ENCODE assay signal across 8 mouse cellular contexts in the genomic region with DNA sequence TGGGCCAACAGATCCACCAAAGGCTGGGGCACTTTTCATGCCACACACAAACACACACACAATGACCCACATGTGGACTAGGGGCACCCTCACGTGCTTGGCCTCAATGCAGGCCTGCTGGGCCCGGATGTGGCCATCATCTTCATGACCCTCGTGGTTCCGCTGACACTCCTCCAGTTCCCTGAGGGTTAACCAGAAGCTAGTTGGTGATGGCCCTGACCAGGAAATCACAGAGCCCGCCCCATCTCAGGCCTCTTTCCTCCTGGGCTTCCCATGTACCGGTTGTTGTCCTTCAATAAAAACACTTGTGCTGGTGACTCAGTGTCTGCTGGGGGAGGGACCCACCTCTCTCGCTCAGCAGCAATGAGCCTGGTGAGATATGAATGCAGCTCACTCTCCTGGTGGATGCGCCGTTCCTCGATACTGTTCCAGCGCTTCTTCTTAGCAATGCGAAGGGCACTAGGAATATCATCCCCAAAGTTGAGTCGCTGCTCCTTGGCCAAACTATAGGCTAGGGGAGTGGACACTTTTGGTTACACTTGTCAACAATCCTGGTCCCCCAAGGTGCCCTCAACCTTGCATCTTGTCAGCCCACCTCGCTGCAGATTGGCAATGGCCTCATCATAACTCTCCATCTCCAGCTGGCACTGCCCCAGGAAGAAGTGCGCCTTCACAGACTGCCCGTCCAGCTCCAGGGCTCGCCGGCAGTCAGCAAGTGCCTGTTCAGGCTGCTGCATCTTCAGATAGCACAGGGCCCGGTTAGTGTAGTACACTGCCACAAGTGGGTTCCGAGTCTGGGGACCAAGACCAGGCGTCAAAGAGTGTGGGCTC. TPM values are rescaled to one million over a fixed set of nuclear protein-coding genes. Genes with fewer than 3 reads are reported as not detected.
DNase-seq lines count a peak whose midpoint lies in the region; ATAC-seq and TF ChIP-seq lines count a peak whose summit lies in the region.

No protein-coding gene starts in this region.

- WGBS in bone marrow, adult 2 months: 51% methylated on average over 21 of the region's 21 CpGs
- 48% methylated on average over 21 of the region's 21 CpGs for WGBS in heart, embryonic 12.5 days
- 66% methylated on average over 21 of the region's 21 CpGs for WGBS in limb, embryonic 11.5 days
- WGBS in neural tube, embryonic 14.5 days: 66% methylated on average over 21 of the region's 21 CpGs

- H3K4me1 ChIP-seq in bone marrow, adult 2 months (ENCODE audit: control insufficient read depth, insufficient read depth, low read length): peaks cover 7% of the 10 kb centered on the region; the same call in 1 of the 2 replicates
- H3K4me1 ChIP-seq in heart, embryonic 12.5 days (replicated peaks): peaks cover 75% of the 10 kb centered on the region
- H3K4me1 ChIP-seq in limb, embryonic 11.5 days (ENCODE audit: control insufficient read depth, insufficient read depth, low read length): peaks cover 38% of the 10 kb centered on the region
- H3K4me1 ChIP-seq in neural tube, embryonic 14.5 days (ENCODE audit: control insufficient read depth, insufficient read depth, low read length): peaks cover 71% of the 10 kb centered on the region

- H3K27me3 ChIP-seq in heart, embryonic 12.5 days (replicated peaks): no peaks in the 10 kb centered on the region
- no peaks in the 10 kb centered on the region for H3K27me3 ChIP-seq in limb, embryonic 11.5 days (ENCODE audit: control insufficient read depth, insufficient read depth, low read length)
- no peaks in the 10 kb centered on the region for H3K27me3 ChIP-seq in neural tube, embryonic 14.5 days (ENCODE audit: control insufficient read depth, insufficient read depth, low read length)

- peak overlapping the region; percentile 92 for H3K9ac ChIP-seq in heart, embryonic 12.5 days
- H3K9ac ChIP-seq in limb, embryonic 11.5 days (ENCODE audit: low read length): peak overlapping the region; percentile 87
- H3K9ac ChIP-seq in neural tube, embryonic 14.5 days (replicated peaks; ENCODE audit: low read depth, low read length): peak overlapping the region; percentile 76

- TF ChIP-seq CTCF in layer of hippocampus, adult 2 months (conservative IDR thresholded peaks at IDR 0.05): no peak
- TF ChIP-seq CTCF in bone marrow, adult 2 months (IDR thresholded peaks at IDR 0.05; ENCODE audit: control insufficient read depth, insufficient read depth, low read length): no peak

- no peak for ATAC-seq in heart, embryonic 12.5 days (ENCODE audit: insufficient number of reproducible peaks, low FRiP score)
- no peak for ATAC-seq in limb, embryonic 11.5 days (ENCODE audit: insufficient number of reproducible peaks, low FRiP score, low TSS enrichment, low read depth)
- ATAC-seq in neural tube, embryonic 14.5 days (ENCODE audit: low read depth): no peak
- no peak for ATAC-seq in erythroid progenitor cell, adult 5-6 weeks (replicated peaks; ENCODE audit: low FRiP score, poor library complexity, severe bottlenecking)

- H3K4me3 ChIP-seq in layer of hippocampus, adult 2 months: peak overlapping the region; percentile 87
- H3K4me3 ChIP-seq in bone marrow, adult 2 months (replicated peaks; ENCODE audit: control insufficient read depth, low read depth, low read length): peak overlapping the region; percentile 69
- peak overlapping the region; percentile 71 for H3K4me3 ChIP-seq in heart, embryonic 12.5 days
- peak overlapping the region; percentile 81 for H3K4me3 ChIP-seq in limb, embryonic 11.5 days (ENCODE audit: low read depth, low read length)
- H3K4me3 ChIP-seq in neural tube, embryonic 14.5 days (ENCODE audit: low read depth, low read length): peak overlapping the region; percentile 82

- DNase-seq in layer of hippocampus, adult 2 months (ENCODE audit: low spot score in 2 of 2): no peak
- no peak for DNase-seq in layer of hippocampus, postnatal 36 days
- DNase-seq in limb, embryonic 11.5 days (ENCODE audit: low spot score): no peak
- DNase-seq in spleen, adult 18-20 months: no peak

- H3K4me2 ChIP-seq in heart, embryonic 12.5 days: peak overlapping the region; percentile 94
- peak overlapping the region; percentile 92 for H3K4me2 ChIP-seq in limb, embryonic 11.5 days (ENCODE audit: low read depth, severe bottlenecking)
- H3K4me2 ChIP-seq in neural tube, embryonic 14.5 days (ENCODE audit: low read depth, low read length): peak overlapping the region; percentile 90

- H3K36me3 ChIP-seq in heart, embryonic 12.5 days: peaks cover 51% of the 10 kb centered on the region
- H3K36me3 ChIP-seq in limb, embryonic 11.5 days (ENCODE audit: control insufficient read depth, insufficient read depth, low read length): peaks cover 21% of the 10 kb centered on the region
- peaks cover 20% of the 10 kb centered on the region for H3K36me3 ChIP-seq in neural tube, embryonic 14.5 days (ENCODE audit: control insufficient read depth, insufficient read depth, low read length)

- H3K27ac ChIP-seq in layer of hippocampus, adult 2 months: peak overlapping the region; percentile 99
- no peak overlapping the region; the same call in 1 of the 2 replicates for H3K27ac ChIP-seq in bone marrow, adult 2 months (ENCODE audit: control insufficient read depth, insufficient read depth, low read depth, low read length, poor library complexity)
- peak overlapping the region; percentile 98 for H3K27ac ChIP-seq in heart, embryonic 12.5 days (ENCODE audit: poor library complexity, severe bottlenecking)
- no peak overlapping the region for H3K27ac ChIP-seq in limb, embryonic 11.5 days (replicated peaks; ENCODE audit: low read depth, low read length)
- H3K27ac ChIP-seq in neural tube, embryonic 14.5 days (ENCODE audit: low read depth, low read length): no peak overlapping the region

- H3K9me3 ChIP-seq in heart, embryonic 12.5 days (replicated peaks): no peaks in the 10 kb centered on the region
- H3K9me3 ChIP-seq in limb, embryonic 11.5 days (ENCODE audit: control insufficient read depth, low read length): no peaks in the 10 kb centered on the region
- H3K9me3 ChIP-seq in neural tube, embryonic 14.5 days (ENCODE audit: control insufficient read depth, low read length): no peaks in the 10 kb centered on the region

- no peak for TF ChIP-seq POLR2A in bone marrow, adult 2 months (IDR thresholded peaks at IDR 0.05; ENCODE audit: borderline replicate concordance, control insufficient read depth, low read depth, low read length)

RNA-seq across cellular contexts. Expression of gene Stub1, which starts 1.5 kb away (rescaled TPM):
- total RNA-seq in layer of hippocampus, adult 2 months (2021): 100 to 1,000 TPM; 164 to 175 TPM
- total RNA-seq in layer of hippocampus, postnatal 36 days (2021): 100 to 1,000 TPM; 163 to 164 TPM
- polyA plus RNA-seq in bone marrow, adult 2 months (2011; ENCODE audit: insufficient read depth, insufficient read length, low replicate concordance, missing spikeins): 125 and 140 TPM in 2 replicates
- 271 and 272 TPM in 2 replicates for polyA plus RNA-seq in heart, embryonic 12.5 days (2016; fragmentation: Nextera tagmentation; extraction: Ambion mirVana)
- 341 and 353 TPM in 2 replicates for polyA plus RNA-seq in limb, embryonic 11.5 days (2014; fragmentation: Nextera tagmentation; extraction: Ambion mirVana)
- polyA plus RNA-seq in neural tube, embryonic 14.5 days (2014; fragmentation: Nextera tagmentation; extraction: Ambion mirVana): 335 and 351 TPM in 2 replicates
- 58.7 and 86.4 TPM in 2 replicates for total RNA-seq in erythroid progenitor cell, adult 5-6 weeks (2015; ENCODE audit: low replicate concordance)
- 47.1 and 58.4 TPM in 2 replicates for total RNA-seq in erythroid progenitor cell, adult 5-6 weeks (2017; ENCODE audit: low replicate concordance)

RNA-seq across cellular contexts. Expression of gene Jmjd8, which starts 3.0 kb away (rescaled TPM):
- total RNA-seq in layer of hippocampus, adult 2 months (2021): 10 to 100 TPM; 58.0 to 61.1 TPM
- 10 to 100 TPM; 58.1 to 61.0 TPM for total RNA-seq in layer of hippocampus, postnatal 36 days (2021)
- polyA plus RNA-seq in bone marrow, adult 2 months (2011; ENCODE audit: insufficient read depth, insufficient read length, low replicate concordance, missing spikeins): 8.8 and 13.4 TPM in 2 replicates
- polyA plus RNA-seq in heart, embryonic 12.5 days (2016; fragmentation: Nextera tagmentation; extraction: Ambion mirVana): 38.1 and 41.8 TPM in 2 replicates
- polyA plus RNA-seq in limb, embryonic 11.5 days (2014; fragmentation: Nextera tagmentation; extraction: Ambion mirVana): 45.5 and 55.0 TPM in 2 replicates
- polyA plus RNA-seq in neural tube, embryonic 14.5 days (2014; fragmentation: Nextera tagmentation; extraction: Ambion mirVana): 36.7 and 46.4 TPM in 2 replicates
- 5.4 and 6.1 TPM in 2 replicates for total RNA-seq in erythroid progenitor cell, adult 5-6 weeks (2015; ENCODE audit: low replicate concordance)
- total RNA-seq in erythroid progenitor cell, adult 5-6 weeks (2017; ENCODE audit: low replicate concordance): 2.7 and 9.1 TPM in 2 replicates

RNA-seq across cellular contexts. Expression of gene Rhbdl1, which starts 5.4 kb away (rescaled TPM):
- 10 to 100 TPM; 43.0 to 44.8 TPM for total RNA-seq in layer of hippocampus, adult 2 months (2021)
- total RNA-seq in layer of hippocampus, postnatal 36 days (2021): 10 to 100 TPM; 47.9 to 49.0 TPM
- polyA plus RNA-seq in bone marrow, adult 2 months (2011; ENCODE audit: insufficient read depth, insufficient read length, low replicate concordance, missing spikeins): 3.2 and 10.7 TPM in 2 replicates
- 1.6 and 2.4 TPM in 2 replicates for polyA plus RNA-seq in heart, embryonic 12.5 days (2016; fragmentation: Nextera tagmentation; extraction: Ambion mirVana)
- 1.2 TPM in 2 replicates for polyA plus RNA-seq in limb, embryonic 11.5 days (2014; fragmentation: Nextera tagmentation; extraction: Ambion mirVana)
- polyA plus RNA-seq in neural tube, embryonic 14.5 days (2014; fragmentation: Nextera tagmentation; extraction: Ambion mirVana): 42.0 and 67.6 TPM in 2 replicates
- 4.6 TPM in 1 of 2 replicates, not detected in the other for total RNA-seq in erythroid progenitor cell, adult 5-6 weeks (2015; ENCODE audit: low replicate concordance)
- 0.77 TPM in 1 of 2 replicates, not detected in the other for total RNA-seq in erythroid progenitor cell, adult 5-6 weeks (2017; ENCODE audit: low replicate concordance)

RNA-seq across cellular contexts. Expression of gene Wdr24, which starts 8.2 kb away (rescaled TPM):
- total RNA-seq in layer of hippocampus, adult 2 months (2021): 10 to 100 TPM; 27.9 to 28.9 TPM
- total RNA-seq in layer of hippocampus, postnatal 36 days (2021): 10 to 100 TPM; 25.4 to 27.3 TPM
- 6.8 and 17.0 TPM in 2 replicates for polyA plus RNA-seq in bone marrow, adult 2 months (2011; ENCODE audit: insufficient read depth, insufficient read length, low replicate concordance, missing spikeins)
- polyA plus RNA-seq in heart, embryonic 12.5 days (2016; fragmentation: Nextera tagmentation; extraction: Ambion mirVana): 15.5 and 17.0 TPM in 2 replicates
- polyA plus RNA-seq in limb, embryonic 11.5 days (2014; fragmentation: Nextera tagmentation; extraction: Ambion mirVana): 27.7 and 27.9 TPM in 2 replicates
- 29.5 and 31.8 TPM in 2 replicates for polyA plus RNA-seq in neural tube, embryonic 14.5 days (2014; fragmentation: Nextera tagmentation; extraction: Ambion mirVana)
- total RNA-seq in erythroid progenitor cell, adult 5-6 weeks (2015; ENCODE audit: low replicate concordance): 4.2 and 6.5 TPM in 2 replicates
- total RNA-seq in erythroid progenitor cell, adult 5-6 weeks (2017; ENCODE audit: low replicate concordance): 7.0 and 14.5 TPM in 2 replicates

RNA-seq across cellular contexts. Expression of gene Gm20683, which starts 9.9 kb away (rescaled TPM):
- 10 to 100 TPM; 30.0 to 33.9 TPM for total RNA-seq in layer of hippocampus, adult 2 months (2021)
- total RNA-seq in layer of hippocampus, postnatal 36 days (2021): 10 to 100 TPM; 29.0 to 30.4 TPM
- polyA plus RNA-seq in bone marrow, adult 2 months (2011; ENCODE audit: insufficient read depth, insufficient read length, low replicate concordance, missing spikeins): 6.7 TPM in 1 of 2 replicates, not detected in the other
- polyA plus RNA-seq in heart, embryonic 12.5 days (2016; fragmentation: Nextera tagmentation; extraction: Ambion mirVana): 1.3 and 1.6 TPM in 2 replicates
- polyA plus RNA-seq in limb, embryonic 11.5 days (2014; fragmentation: Nextera tagmentation; extraction: Ambion mirVana): 0.77 and 0.95 TPM in 2 replicates
- polyA plus RNA-seq in neural tube, embryonic 14.5 days (2014; fragmentation: Nextera tagmentation; extraction: Ambion mirVana): 8.2 and 10.6 TPM in 2 replicates
- total RNA-seq in erythroid progenitor cell, adult 5-6 weeks (2015; ENCODE audit: low replicate concordance): 1.3 and 1.4 TPM in 2 replicates
- total RNA-seq in erythroid progenitor cell, adult 5-6 weeks (2017; ENCODE audit: low replicate concordance): 1.8 TPM in 1 of 2 replicates, not detected in the other

Comparison
In these comparisons a context has a peak if more than half of its experiments do, and no peak if none do; other contexts are left out.
1. H3K27ac ChIP-seq: peak in layer of hippocampus, adult 2 months (single experiment) and heart, embryonic 12.5 days (single experiment); none in bone marrow, adult 2 months (single experiment), limb, embryonic 11.5 days (single experiment) and neural tube, embryonic 14.5 days (single experiment).
2. Peak in every context shown above with its lines, with median percentiles within 50 percentile points of each other: H3K4me3 ChIP-seq, H3K4me2 ChIP-seq and H3K9ac ChIP-seq.